Mouse (Mus musculus): Measurements from ENCODE around the gene D930020B18Rik. TPM values are rescaled to one million over a fixed set of nuclear protein-coding genes. Genes with fewer than 3 reads are reported as not detected.

Gene D930020B18Rik
- 0.27 and 0.30 TPM in 2 replicates for polyA plus RNA-seq (2015; fragmentation: Nextera tagmentation; extraction: Ambion mirVana)

GRCm38 (mm10) chr10:121641272-121642053, at the start of gene D930020B18Rik:
D930020B18Rik (plus strand) TSS chr10:121641588.
- Histone ChIP-seq H3K4me1 (ENCODE audit: insufficient read depth, low read length) (peaks cover 14% of the 10 kb centered on the region), H3K9me3 (ENCODE audit: low read length) (no peaks in the 10 kb centered on the region), H3K4me2 (replicated peaks; ENCODE audit: low read depth, low read length) (peak within 1 kb of the TSS; percentile 99), H3K9ac (replicated peaks; ENCODE audit: low read length) (peak within 1 kb of the TSS; percentile 62), H3K27ac (ENCODE audit: low read length) (no peak within 1 kb of the TSS), H3K36me3 (ENCODE audit: insufficient read depth, low read length) (no peaks in the 10 kb centered on the region), H3K4me3 (ENCODE audit: low read length) (peak within 1 kb of the TSS; percentile 52), H3K27me3 (ENCODE audit: insufficient read depth, low read length) (peaks cover 25% of the 10 kb centered on the region)
- ATAC-seq (ENCODE audit: low FRiP score, low TSS enrichment), result peak; percentile 73; the same call in 1 of the 2 replicates
- WGBS, result under 1% methylated on average over 69 of the region's 69 CpGs

- Histone ChIP-seq H3K27ac (ENCODE audit: low read length) (no peak overlapping the region), H3K4me1 (ENCODE audit: insufficient read depth, low read length) (no peaks in the 10 kb centered on the region), H3K27me3 (ENCODE audit: insufficient read depth, low read length) (no peaks in the 10 kb centered on the region), H3K9ac (replicated peaks; ENCODE audit: low read length) (no peak overlapping the region), H3K4me2 (replicated peaks; ENCODE audit: low read depth, low read length) (no peak overlapping the region), H3K4me3 (ENCODE audit: low read length) (no peak overlapping the region), H3K36me3 (ENCODE audit: insufficient read depth, low read length) (peaks cover 73% of the 10 kb centered on the region), H3K9me3 (ENCODE audit: low read length) (no peaks in the 10 kb centered on the region)
- 71% methylated on average over 9 of the region's 9 CpGs for WGBS
- no peak for ATAC-seq (ENCODE audit: low FRiP score, low TSS enrichment)
Observed at GRCm38 (mm10) chr10:121596580-121596979, 44.8 kb upstream of the D930020B18Rik start.

GRCm38 (mm10) chr10:121601272-121601671, 40.1 kb upstream of the D930020B18Rik start:
- ATAC-seq (ENCODE audit: low FRiP score, low TSS enrichment), result no peak
- H3K9me3 ChIP-seq (ENCODE audit: low read length), result no peaks in the 10 kb centered on the region

GRCm38 (mm10) chr10:121603556-121603955, 37.8 kb upstream of the D930020B18Rik start:
- Histone ChIP-seq H3K27ac (ENCODE audit: low read length) (no peak overlapping the region), H3K4me1 (ENCODE audit: insufficient read depth, low read length) (no peaks in the 10 kb centered on the region), H3K9ac (replicated peaks; ENCODE audit: low read length) (no peak overlapping the region), H3K4me2 (replicated peaks; ENCODE audit: low read depth, low read length) (no peak overlapping the region), H3K36me3 (ENCODE audit: insufficient read depth, low read length) (peaks cover 96% of the 10 kb centered on the region), H3K9me3 (ENCODE audit: low read length) (no peaks in the 10 kb centered on the region), H3K27me3 (ENCODE audit: insufficient read depth, low read length) (no peaks in the 10 kb centered on the region), H3K4me3 (ENCODE audit: low read length) (no peak overlapping the region)
- no peak for ATAC-seq (ENCODE audit: low FRiP score, low TSS enrichment)
- 88% methylated on average over 4 of the region's 4 CpGs for WGBS

More at GRCm38 (mm10) chr10:121601272-121601671, 40.1 kb upstream of the D930020B18Rik start:
- Histone ChIP-seq H3K4me3 (ENCODE audit: low read length) (no peak overlapping the region), H3K4me1 (ENCODE audit: insufficient read depth, low read length) (no peaks in the 10 kb centered on the region), H3K4me2 (replicated peaks; ENCODE audit: low read depth, low read length) (no peak overlapping the region), H3K36me3 (ENCODE audit: insufficient read depth, low read length) (peaks cover 89% of the 10 kb centered on the region), H3K9ac (replicated peaks; ENCODE audit: low read length) (no peak overlapping the region), H3K27ac (ENCODE audit: low read length) (no peak overlapping the region), H3K27me3 (ENCODE audit: insufficient read depth, low read length) (no peaks in the 10 kb centered on the region)
- 79% methylated on average over 6 of the region's 6 CpGs for WGBS

- no peak overlapping the region for H3K4me3 ChIP-seq (ENCODE audit: low read length)
- no peaks in the 10 kb centered on the region for H3K27me3 ChIP-seq (ENCODE audit: insufficient read depth, low read length)
- H3K9me3 ChIP-seq (ENCODE audit: low read length), result no peaks in the 10 kb centered on the region
- H3K27ac ChIP-seq (ENCODE audit: low read length), result no peak overlapping the region
- peaks cover 95% of the 10 kb centered on the region for H3K36me3 ChIP-seq (ENCODE audit: insufficient read depth, low read length)
- H3K4me2 ChIP-seq (replicated peaks; ENCODE audit: low read depth, low read length), result no peak overlapping the region
- no peak for ATAC-seq (ENCODE audit: low FRiP score, low TSS enrichment)
- no peak overlapping the region for H3K9ac ChIP-seq (replicated peaks; ENCODE audit: low read length)
- WGBS, result 95% methylated on average over 13 of the region's 13 CpGs
- no peaks in the 10 kb centered on the region for H3K4me1 ChIP-seq (ENCODE audit: insufficient read depth, low read length)
Observed at GRCm38 (mm10) chr10:121604632-121605344, 36.6 kb upstream of the D930020B18Rik start.

GRCm38 (mm10) chr10:121608177-121608576, 33.2 kb upstream of the D930020B18Rik start:
- no peak overlapping the region for H3K4me3 ChIP-seq (ENCODE audit: low read length)
- no peak overlapping the region for H3K9ac ChIP-seq (replicated peaks; ENCODE audit: low read length)
- no peaks in the 10 kb centered on the region for H3K9me3 ChIP-seq (ENCODE audit: low read length)
- no peak overlapping the region for H3K4me2 ChIP-seq (replicated peaks; ENCODE audit: low read depth, low read length)
- ATAC-seq (ENCODE audit: low FRiP score, low TSS enrichment), result no peak
- H3K27me3 ChIP-seq (ENCODE audit: insufficient read depth, low read length), result no peaks in the 10 kb centered on the region
- 93% methylated on average over 10 of the region's 10 CpGs for WGBS
- H3K36me3 ChIP-seq (ENCODE audit: insufficient read depth, low read length), result peaks cover 91% of the 10 kb centered on the region
- H3K27ac ChIP-seq (ENCODE audit: low read length), result no peak overlapping the region
- no peaks in the 10 kb centered on the region for H3K4me1 ChIP-seq (ENCODE audit: insufficient read depth, low read length)

- no peaks in the 10 kb centered on the region for H3K27me3 ChIP-seq (ENCODE audit: insufficient read depth, low read length)
- peaks cover 84% of the 10 kb centered on the region for H3K36me3 ChIP-seq (ENCODE audit: insufficient read depth, low read length)
- ATAC-seq (ENCODE audit: low FRiP score, low TSS enrichment), result no peak
- no peak overlapping the region for H3K9ac ChIP-seq (replicated peaks; ENCODE audit: low read length)
- H3K9me3 ChIP-seq (ENCODE audit: low read length), result no peaks in the 10 kb centered on the region
- no peak overlapping the region for H3K27ac ChIP-seq (ENCODE audit: low read length)
- no peak overlapping the region for H3K4me2 ChIP-seq (replicated peaks; ENCODE audit: low read depth, low read length)
- H3K4me3 ChIP-seq (ENCODE audit: low read length), result no peak overlapping the region
- 69% methylated on average over 9 of the region's 10 CpGs for WGBS
- no peaks in the 10 kb centered on the region for H3K4me1 ChIP-seq (ENCODE audit: insufficient read depth, low read length)
Observed at GRCm38 (mm10) chr10:121611587-121611986, 29.8 kb upstream of the D930020B18Rik start.

- Histone ChIP-seq H3K4me2 (replicated peaks; ENCODE audit: low read depth, low read length) (no peak overlapping the region), H3K9me3 (ENCODE audit: low read length) (no peaks in the 10 kb centered on the region), H3K9ac (replicated peaks; ENCODE audit: low read length) (no peak overlapping the region), H3K4me1 (ENCODE audit: insufficient read depth, low read length) (no peaks in the 10 kb centered on the region), H3K4me3 (ENCODE audit: low read length) (no peak overlapping the region), H3K27ac (ENCODE audit: low read length) (no peak overlapping the region), H3K36me3 (ENCODE audit: insufficient read depth, low read length) (peaks cover 84% of the 10 kb centered on the region), H3K27me3 (ENCODE audit: insufficient read depth, low read length) (no peaks in the 10 kb centered on the region)
- no peak for ATAC-seq (ENCODE audit: low FRiP score, low TSS enrichment)
- 83% methylated on average over 6 of the region's 6 CpGs for whole genome bisulfite sequencing
Observed at GRCm38 (mm10) chr10:121612448-121612847, 28.9 kb upstream of the D930020B18Rik start.

- 88% methylated on average over 13 of the region's 13 CpGs for WGBS
- Histone ChIP-seq H3K27ac (ENCODE audit: low read length) (peak overlapping the region; percentile 65; the same call in 1 of the 2 replicates), H3K27me3 (ENCODE audit: insufficient read depth, low read length) (no peaks in the 10 kb centered on the region), H3K9me3 (ENCODE audit: low read length) (no peaks in the 10 kb centered on the region), H3K9ac (replicated peaks; ENCODE audit: low read length) (no peak overlapping the region), H3K4me1 (ENCODE audit: insufficient read depth, low read length) (no peaks in the 10 kb centered on the region), H3K4me3 (ENCODE audit: low read length) (no peak overlapping the region), H3K4me2 (replicated peaks; ENCODE audit: low read depth, low read length) (no peak overlapping the region), H3K36me3 (ENCODE audit: insufficient read depth, low read length) (peaks cover 84% of the 10 kb centered on the region)
- ATAC-seq (ENCODE audit: low FRiP score, low TSS enrichment), result no peak
Observed at GRCm38 (mm10) chr10:121613570-121613969, 27.8 kb upstream of the D930020B18Rik start.

Data from kidney, embryonic 16.5 days (tissue).